In genomic region chr1:184035346-184035903, GRCm38 (mm10) we compare ENCODE assay signal across 8 mouse cellular contexts. TPM values are rescaled to one million over a fixed set of nuclear protein-coding genes. Genes with fewer than 3 reads are reported as not detected.
DNase-seq lines count a peak whose midpoint lies in the region; ATAC-seq and TF ChIP-seq lines count a peak whose summit lies in the region.

No protein-coding gene starts in this region.

- 5% methylated on average over 12 of the region's 12 CpGs for WGBS in heart, embryonic 10.5 days
- 14% methylated on average over 12 of the region's 12 CpGs for WGBS in liver, embryonic 11.5 days

- peaks cover 52% of the 10 kb centered on the region for H3K79me3 ChIP-seq in C2C12 (ENCODE audit: low read depth)

- no peak for TF ChIP-seq POLR2A in embryonic fibroblast, embryonic 13.5 days (IDR thresholded peaks at IDR 0.05; ENCODE audit: low read depth, low read length)

- ATAC-seq in liver, embryonic 11.5 days (replicated peaks; ENCODE audit: low FRiP score), result no peak

- peaks cover 27% of the 10 kb centered on the region for H3K36me3 ChIP-seq in heart, embryonic 10.5 days
- H3K36me3 ChIP-seq in C2C12 (ENCODE audit: control insufficient read depth, insufficient read depth), result peaks cover 39% of the 10 kb centered on the region
- peaks cover 3% of the 10 kb centered on the region for H3K36me3 ChIP-seq in liver, embryonic 11.5 days (ENCODE audit: control insufficient read depth, insufficient read depth, low read length)

- no peak for DNase-seq in heart, embryonic 10.5 days (ENCODE audit: low spot score)
- no peak for DNase-seq in heart, postnatal 4 days
- DNase-seq in liver, embryonic 11.5 days (ENCODE audit: low spot score), result no peak
- DNase-seq in layer of hippocampus, adult 9-10 months (ENCODE audit: low spot score), result no peak
- no peak for DNase-seq in layer of hippocampus, postnatal 25 days (ENCODE audit: extremely low spot score in 1 of 2, low spot score in 1 of 2)
- DNase-seq in ovary, adult 18-20 months (ENCODE audit: low spot score), result no peak

- H3K4me1 ChIP-seq in heart, embryonic 10.5 days, result peaks cover 35% of the 10 kb centered on the region
- peaks cover 5% of the 10 kb centered on the region for H3K4me1 ChIP-seq in embryonic fibroblast, embryonic 13.5 days (ENCODE audit: control insufficient read depth, insufficient read depth, low read length)
- H3K4me1 ChIP-seq in liver, embryonic 11.5 days (replicated peaks; ENCODE audit: control insufficient read depth, insufficient read depth, low read length), result peaks cover 4% of the 10 kb centered on the region; the same call in 1 of the 2 replicates

- H3ac ChIP-seq in C2C12 (ENCODE audit: control insufficient read depth, insufficient read length, low read depth), result peak overlapping the region; percentile 79

- peaks cover 61% of the 10 kb centered on the region for H3K79me2 ChIP-seq in C2C12 (ENCODE audit: control insufficient read depth, insufficient read depth)

- peak overlapping the region; percentile 22 for H3K9ac ChIP-seq in liver, embryonic 11.5 days (ENCODE audit: low read depth, low read length)

- H3K27me3 ChIP-seq in heart, embryonic 10.5 days (ENCODE audit: insufficient read depth, poor library complexity, severe bottlenecking), result no peaks in the 10 kb centered on the region
- no peaks in the 10 kb centered on the region for H3K27me3 ChIP-seq in C2C12 (ENCODE audit: control insufficient read depth, insufficient read depth, insufficient read length)
- H3K27me3 ChIP-seq in liver, embryonic 11.5 days (replicated peaks; ENCODE audit: control insufficient read depth, insufficient read depth, low read length), result no peaks in the 10 kb centered on the region

- peak overlapping the region; percentile 99 for H3K27ac ChIP-seq in heart, embryonic 10.5 days
- H3K27ac ChIP-seq in embryonic fibroblast, embryonic 13.5 days (ENCODE audit: insufficient read depth, low read length), result peak overlapping the region; percentile 44
- no peak overlapping the region for H3K27ac ChIP-seq in liver, embryonic 11.5 days (ENCODE audit: low read depth, low read length)

- H3K4me2 ChIP-seq in liver, embryonic 11.5 days, result peak overlapping the region; percentile 91

- TF ChIP-seq CTCF in C2C12 (IDR thresholded peaks at IDR 0.05; ENCODE audit: control insufficient read depth, insufficient read depth, insufficient read length), result no peak
- TF ChIP-seq CTCF in embryonic fibroblast, embryonic 13.5 days (IDR thresholded peaks at IDR 0.05; ENCODE audit: borderline replicate concordance, insufficient read depth, low read length), result no peak

- peak overlapping the region; percentile 93 for H3K4me3 ChIP-seq in heart, embryonic 10.5 days
- H3K4me3 ChIP-seq in C2C12 (ENCODE audit: insufficient read depth, poor library complexity, severe bottlenecking), result peak overlapping the region; percentile 63
- peak overlapping the region; percentile 89 for H3K4me3 ChIP-seq in embryonic fibroblast, embryonic 13.5 days (ENCODE audit: insufficient read depth, low read length)
- H3K4me3 ChIP-seq in liver, embryonic 11.5 days (ENCODE audit: low read depth, low read length), result peak overlapping the region; percentile 60

- H3K9me3 ChIP-seq in heart, embryonic 10.5 days, result no peaks in the 10 kb centered on the region
- no peaks in the 10 kb centered on the region for H3K9me3 ChIP-seq in liver, embryonic 11.5 days (ENCODE audit: control insufficient read depth, low read length)

TF ChIP-seq in C2C12, 6 proteins besides CTCF, POLR2A, EP300 and RAD21:
- TF ChIP-seq FOSL1 (IDR thresholded peaks at IDR 0.05; ENCODE audit: insufficient read depth, low read length, poor library complexity, severe bottlenecking) (no peak), USF1 (IDR thresholded peaks at IDR 0.05; ENCODE audit: low read depth) (no peak), MAX (IDR thresholded peaks at IDR 0.05) (no peak), CEBPB (IDR thresholded peaks at IDR 0.05; ENCODE audit: low read depth) (no peak), MYOD1 (IDR thresholded peaks at IDR 0.05; ENCODE audit: control insufficient read depth, insufficient read length, low read depth) (no peak), MYOG (IDR thresholded peaks at IDR 0.05; ENCODE audit: control insufficient read depth, extremely low read depth, insufficient read length) (no peak)

RNA-seq across cellular contexts. Expression of gene 1700056E22Rik, which starts 1.3 kb away (rescaled TPM):
- polyA plus RNA-seq in heart, embryonic 10.5 days (2016; fragmentation: Nextera tagmentation; extraction: Ambion mirVana), result 1.1 and 1.3 TPM in 2 replicates
- total RNA-seq in heart, postnatal 4 days (2021), result 1 to 10 TPM; 1.8 to 2.6 TPM
- polyA plus RNA-seq in C2C12 (2012; fragmentation: generic; extraction: Trizol), result 0.90 TPM
- polyA plus RNA-seq in embryonic fibroblast, embryonic 13.5 days (2011; ENCODE audit: insufficient read length, low read depth, missing spikeins), result 0.54 and 0.68 TPM in 2 replicates
- polyA plus RNA-seq in liver, embryonic 11.5 days (2014; fragmentation: Nextera tagmentation; extraction: Ambion mirVana), result 0.70 and 0.95 TPM in 2 replicates
- under 1 TPM in 1 of 2 experiments, not detected in 1; 0.30 TPM for total RNA-seq in layer of hippocampus, postnatal 25 days (2021)

RNA-seq across cellular contexts. Expression of gene Dusp10, which starts 22.3 kb away (rescaled TPM):
- polyA plus RNA-seq in heart, embryonic 10.5 days (2016; fragmentation: Nextera tagmentation; extraction: Ambion mirVana), result 8.5 and 12.3 TPM in 2 replicates
- 10 to 100 TPM; 11.3 to 13.8 TPM for total RNA-seq in heart, postnatal 4 days (2021)
- polyA plus RNA-seq in C2C12 (2012; fragmentation: generic; extraction: Trizol), result 9.1 TPM
- 6.2 and 6.9 TPM in 2 replicates for polyA plus RNA-seq in embryonic fibroblast, embryonic 13.5 days (2011; ENCODE audit: insufficient read length, low read depth, missing spikeins)
- 5.4 and 6.1 TPM in 2 replicates for polyA plus RNA-seq in liver, embryonic 11.5 days (2014; fragmentation: Nextera tagmentation; extraction: Ambion mirVana)
- 1 to 10 TPM; 5.4 to 5.8 TPM for total RNA-seq in layer of hippocampus, postnatal 25 days (2021)
